Mouse (Mus musculus) heart, embryonic 14.5 days (tissue): ENCODE results near the gene Zfp142. TPM values are rescaled to one million over a fixed set of nuclear protein-coding genes. Genes with fewer than 3 reads are reported as not detected.

Source experiments
- ATAC-seq: fragments of 200-750 bp; cut with Nextera tagmentation; 2 replicates; pipeline ENCODE4 v1.8.0; 2017; ENCODE audit warnings: low read depth, moderate TSS enrichment; ENCODE audit not compliant: insufficient number of reproducible peaks, insufficient read depth, low FRiP score
- H3K27ac ChIP-seq, 2 experiments: fragments of 200-500 bp in 1 of 2; fragments of 300-500 bp in 1 of 2; sonication (generic) in 1 of 2; replicated peaks in 1 of 2; 2 replicates each; pipeline ENCODE4 v1.5.1; 2012 to 2014; ENCODE audit warnings: low read depth in 2 of 2, low read length in 2 of 2, control low read depth in 1 of 2, mild to moderate bottlenecking in 1 of 2, mixed read lengths in 1 of 2; ENCODE audit not compliant: control insufficient read depth in 1 of 2, insufficient read depth in 1 of 2
- H3K27me3 ChIP-seq: fragments of 300-500 bp; sonication (generic); 2 replicates; pipeline ENCODE4 v1.6.1; 2014; ENCODE audit warnings: mild to moderate bottlenecking, low read length, control low read depth; ENCODE audit not compliant: control insufficient read depth, insufficient read depth
- H3K36me3 ChIP-seq: fragments of 300-500 bp; sonication (generic); 2 replicates; pipeline ENCODE4 v1.6.1; 2014; ENCODE audit warnings: mild to moderate bottlenecking, control low read depth, low read length, mixed read lengths; ENCODE audit not compliant: control insufficient read depth, insufficient read depth
- H3K4me1 ChIP-seq, 2 experiments: fragments of 200-500 bp in 1 of 2; fragments of 300-500 bp in 1 of 2; sonication (generic) in 1 of 2; 2 replicates each; pipeline ENCODE4 v1.6.1; 2012 to 2014; ENCODE audit warnings: low read length in 2 of 2, control low read depth in 1 of 2, mixed read lengths in 1 of 2; ENCODE audit not compliant: control insufficient read depth in 2 of 2, insufficient read depth in 2 of 2
- H3K4me2 ChIP-seq: fragments of 300-500 bp; sonication (generic); 2 replicates; pipeline ENCODE4 v1.6.1; 2014; ENCODE audit warnings: mild to moderate bottlenecking, low read length
- H3K4me3 ChIP-seq, 2 experiments: fragments of 200-500 bp in 1 of 2; fragments of 300-500 bp in 1 of 2; sonication (generic) in 1 of 2; 2 replicates each; pipeline ENCODE4 v1.5.1; 2012 to 2014; ENCODE audit warnings: low read length in 2 of 2, mild to moderate bottlenecking in 2 of 2, control low read depth in 1 of 2, low read depth in 1 of 2, moderate library complexity in 1 of 2; ENCODE audit not compliant: control insufficient read depth in 1 of 2, insufficient read depth in 1 of 2
- H3K9ac ChIP-seq: fragments of 300-500 bp; sonication (generic); 2 replicates; pipeline ENCODE4 v1.6.1; 2014; ENCODE audit warnings: mild to moderate bottlenecking, low read length
- H3K9me3 ChIP-seq: fragments of 300-500 bp; sonication (generic); 2 replicates; pipeline ENCODE4 v1.6.1; 2016; ENCODE audit warnings: low read length, control low read depth; ENCODE audit not compliant: control insufficient read depth
- WGBS: fragments of 180-500 bp; shearing (Covaris S2); extraction: QIAGEN DNeasy Blood & Tissue Kit; methylation state at CpG from one replicate; pipeline ENCODE4 v1.1.7; 2014; 5-methylcytosine and 5-hydroxymethylcytosine counted together
- polyA plus RNA-seq: library from polyadenylated mRNA; unstranded; fragments of >200 nt; fragmentation: Nextera tagmentation; extraction: Ambion mirVana; gene quantifications from 2 replicates; pipeline ENCODE4 v1.2.1, GENCODE M21; 2014

Zfp142 gene
- polyA plus RNA-seq, 1 experiment from 2014 or later = 6.5 TPM

DNA sequence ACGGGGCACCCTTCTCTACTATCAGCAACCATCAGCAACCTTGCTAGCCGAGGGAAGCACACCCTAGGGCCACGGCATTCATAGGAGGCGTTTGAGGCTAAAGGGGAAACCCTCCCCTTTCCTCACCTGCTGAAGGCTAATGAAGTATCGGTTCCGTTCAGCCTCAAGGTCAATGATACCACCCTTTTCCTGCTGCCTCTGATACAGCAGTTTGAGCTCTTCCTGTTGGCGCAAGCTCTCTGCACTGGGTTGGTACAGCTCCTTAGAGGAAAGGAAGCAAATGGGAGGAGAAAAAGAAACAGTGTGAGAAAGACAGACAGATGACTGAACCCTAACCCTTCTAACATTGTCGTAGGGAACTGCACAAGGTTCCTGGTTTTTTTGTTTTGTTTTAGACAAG lies 6.4 kb upstream of the Zfp142 start:
- Histone ChIP-seq H3K27ac (no peak overlapping the region), H3K9me3 (no peaks in the 10 kb centered on the region), H3K36me3 (peaks cover 88% of the 10 kb centered on the region), H3K9ac (no peak overlapping the region), H3K4me3 (no peak overlapping the region), H3K4me2 (no peak overlapping the region), H3K27me3 (no peaks in the 10 kb centered on the region), H3K4me1 (no peaks in the 10 kb centered on the region)
- WGBS = 81% methylated on average over 8 of the region's 8 CpGs
- ATAC-seq = no peak

DNA sequence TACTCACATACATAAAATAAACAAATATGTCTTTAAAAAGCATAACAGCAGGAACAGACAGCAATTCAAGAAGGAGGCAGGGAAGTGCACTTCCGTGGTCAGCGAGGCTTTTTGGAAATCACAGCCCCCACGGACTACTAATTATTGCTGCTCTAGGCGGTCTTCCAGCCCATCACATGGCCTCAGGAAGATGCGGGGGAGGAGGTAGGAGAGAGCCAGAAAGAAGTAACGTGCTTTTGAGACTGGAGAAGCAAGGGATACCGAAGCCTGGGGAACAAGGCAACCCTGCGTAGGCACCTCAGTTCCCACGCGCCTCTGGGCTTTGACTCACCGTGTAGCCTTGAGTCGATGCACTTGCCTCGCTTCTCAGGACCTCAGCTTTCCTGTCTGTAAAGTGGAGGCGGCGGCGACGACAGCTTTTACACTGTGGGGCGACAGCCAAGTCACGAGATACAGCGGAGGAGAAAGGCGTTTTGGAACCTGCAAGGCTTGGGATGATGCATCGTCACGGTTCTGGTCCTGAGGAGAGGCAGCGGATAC lies 743 bp downstream of the Zfp142 start:
- H3K4me3 ChIP-seq = peak overlapping the region; percentile 80 to 90
- H3K36me3 ChIP-seq = peaks cover 49% of the 10 kb centered on the region
- H3K27ac ChIP-seq = peak overlapping the region; percentile 67 to 85
- H3K4me1 ChIP-seq = peaks cover 5 to 30% of the 10 kb centered on the region in 2 experiments; a peak in 3 of 4 replicates
- ATAC-seq = no peak
- WGBS = 1% methylated on average over 24 of the region's 24 CpGs
- H3K27me3 ChIP-seq = no peaks in the 10 kb centered on the region
- peak overlapping the region; percentile 84 for H3K9ac ChIP-seq
- no peaks in the 10 kb centered on the region for H3K9me3 ChIP-seq
- H3K4me2 ChIP-seq = peak overlapping the region; percentile 94

DNA sequence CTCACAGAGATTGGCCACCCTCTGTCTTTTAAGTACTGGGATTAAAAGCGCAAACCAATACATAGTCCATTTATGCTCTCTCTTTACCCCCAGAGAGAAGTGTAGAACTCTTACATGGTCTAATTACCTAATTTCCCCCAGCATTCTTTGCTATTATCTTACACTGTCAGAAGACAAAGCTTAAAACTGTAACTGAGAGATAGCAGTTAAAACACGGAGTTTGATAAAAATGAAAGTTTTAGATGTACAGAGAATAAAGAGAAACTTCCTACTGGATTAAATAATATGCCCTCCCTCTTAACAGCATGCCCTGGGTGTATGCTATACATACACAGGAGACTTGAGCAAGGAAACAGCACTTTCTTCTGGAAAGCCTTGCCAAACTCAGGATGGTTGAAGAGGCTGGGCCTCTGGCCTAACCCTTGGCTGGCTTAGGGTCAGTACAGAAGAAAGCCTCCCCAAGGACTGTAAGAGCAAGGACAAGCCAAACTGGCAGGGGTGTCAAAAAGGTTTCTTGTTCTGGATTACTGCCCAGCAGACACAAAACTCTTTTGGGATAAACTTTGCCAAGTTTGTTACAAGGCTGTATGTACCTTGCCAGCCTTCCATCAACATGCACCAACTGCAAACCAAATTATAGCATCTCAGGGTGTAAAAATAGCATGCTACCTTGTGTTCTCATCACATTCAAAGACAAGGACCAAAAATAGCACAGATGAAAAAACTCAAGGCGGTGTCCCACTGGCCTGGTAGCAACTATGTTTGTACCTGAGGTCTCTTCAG lies 3.2 kb downstream of the Zfp142 start:
- 72% methylated on average over 3 of the region's 3 CpGs for WGBS
- peak overlapping the region; percentile 28; the same call in 1 of the 2 replicates for H3K4me2 ChIP-seq
- no peak overlapping the region; a peak in 1 of 4 replicates for H3K4me3 ChIP-seq
- H3K27me3 ChIP-seq = no peaks in the 10 kb centered on the region
- no peak for ATAC-seq
- peaks cover 5 to 30% of the 10 kb centered on the region in 2 experiments; a peak in 3 of 4 replicates for H3K4me1 ChIP-seq
- peak overlapping the region; percentile 45 to 59; a peak in 3 of 4 replicates for H3K27ac ChIP-seq
- H3K36me3 ChIP-seq = peaks cover 43% of the 10 kb centered on the region
- H3K9me3 ChIP-seq = no peaks in the 10 kb centered on the region
- H3K9ac ChIP-seq = peak overlapping the region; percentile 23; the same call in 1 of the 2 replicates

DNA sequence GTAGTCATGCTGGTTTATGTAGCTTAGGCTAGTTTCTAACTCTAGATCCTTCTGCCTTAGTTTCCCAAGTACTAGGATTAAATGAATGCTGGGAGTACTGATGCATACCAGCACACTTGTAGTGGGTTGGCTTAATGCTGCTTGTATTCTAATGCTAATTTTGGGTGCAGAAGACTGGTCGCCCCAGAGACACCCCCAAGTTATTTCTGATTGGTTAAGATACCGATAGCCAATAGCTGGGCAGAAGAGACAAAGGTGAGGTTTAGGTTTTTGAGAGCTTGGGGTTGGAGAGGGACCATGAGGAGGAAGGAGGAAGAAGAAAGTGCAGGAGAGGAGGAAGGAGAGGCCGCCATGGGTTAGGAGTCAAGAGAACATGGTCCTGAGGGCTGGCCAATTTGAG lies 5.4 kb downstream of the Zfp142 start:
- no peak for ATAC-seq
- Histone ChIP-seq H3K27ac (no peak overlapping the region), H3K9me3 (no peaks in the 10 kb centered on the region), H3K4me2 (no peak overlapping the region), H3K4me1 (peaks cover 5 to 26% of the 10 kb centered on the region in 2 experiments; a peak in 3 of 4 replicates), H3K9ac (no peak overlapping the region), H3K36me3 (peaks cover 65% of the 10 kb centered on the region), H3K4me3 (no peak overlapping the region), H3K27me3 (no peaks in the 10 kb centered on the region)
- 87% methylated on average over 3 of the region's 3 CpGs for WGBS

GRCm38 (mm10) chr1:74569739-74570719 lies 18.0 kb downstream of the Zfp142 start:
- no peaks in the 10 kb centered on the region for H3K4me1 ChIP-seq
- H3K9me3 ChIP-seq = no peaks in the 10 kb centered on the region
- no peak overlapping the region for H3K9ac ChIP-seq
- no peak overlapping the region for H3K4me3 ChIP-seq
- ATAC-seq = no peak; the same call in 1 of the 2 replicates
- H3K36me3 ChIP-seq = peaks cover 97% of the 10 kb centered on the region
- H3K27me3 ChIP-seq = no peaks in the 10 kb centered on the region
- no peak overlapping the region for H3K27ac ChIP-seq
- WGBS = 80% methylated on average over 29 of the region's 29 CpGs
- no peak overlapping the region for H3K4me2 ChIP-seq

DNA sequence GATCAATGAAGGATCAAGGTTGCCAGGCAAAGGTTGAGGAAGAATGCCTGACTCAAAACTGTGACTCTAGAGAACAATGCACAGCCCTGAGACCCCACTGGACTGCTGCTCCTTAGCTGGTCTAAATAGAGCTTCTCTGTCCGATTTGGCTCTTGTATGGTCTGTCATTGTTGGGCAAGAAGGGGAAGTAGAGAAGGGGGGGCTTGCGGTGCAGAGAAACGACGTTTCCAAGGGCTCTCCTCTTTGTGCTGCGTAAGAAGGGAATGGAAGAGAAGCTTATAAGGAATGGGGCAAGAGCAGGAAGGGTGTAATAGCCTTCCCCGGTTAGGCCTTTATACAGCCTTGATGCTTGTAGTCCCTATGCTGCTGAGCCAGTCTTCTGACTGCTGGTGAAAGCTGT lies 22.2 kb downstream of the Zfp142 start:
- no peak for ATAC-seq
- Histone ChIP-seq H3K27me3 (no peaks in the 10 kb centered on the region), H3K4me1 (no peaks in the 10 kb centered on the region), H3K9me3 (no peaks in the 10 kb centered on the region), H3K27ac (no peak overlapping the region), H3K36me3 (peaks cover 62% of the 10 kb centered on the region), H3K9ac (no peak overlapping the region), H3K4me2 (no peak overlapping the region), H3K4me3 (no peak overlapping the region)
- WGBS = 91% methylated on average over 6 of the region's 6 CpGs

DNA sequence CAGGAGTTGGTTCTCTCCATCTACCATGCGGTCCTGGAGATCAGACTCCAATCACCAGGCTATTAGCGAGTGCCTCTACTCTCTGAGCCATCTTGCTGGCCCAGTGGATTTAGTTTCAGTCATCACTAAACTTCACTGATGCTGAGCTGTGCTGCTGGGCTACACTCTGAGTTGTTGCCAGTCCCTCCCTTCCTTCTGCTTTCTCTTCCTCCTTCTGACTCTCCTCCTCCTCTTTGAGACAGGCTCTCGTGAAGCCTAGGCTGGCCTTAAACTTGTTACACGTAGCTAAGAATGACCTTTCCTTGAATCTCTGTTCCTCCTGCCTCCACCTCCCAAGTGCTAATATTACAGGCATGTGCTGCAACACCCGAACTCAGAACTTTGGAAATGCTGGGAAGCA lies 29.0 kb downstream of the Zfp142 start:
- Histone ChIP-seq H3K36me3 (no peaks in the 10 kb centered on the region), H3K27ac (no peak overlapping the region), H3K9me3 (no peaks in the 10 kb centered on the region), H3K9ac (no peak overlapping the region), H3K4me3 (no peak overlapping the region), H3K4me1 (no peaks in the 10 kb centered on the region), H3K4me2 (no peak overlapping the region), H3K27me3 (no peaks in the 10 kb centered on the region)
- 87% methylated on average over 5 of the region's 5 CpGs for WGBS
- no peak for ATAC-seq
